ENCODE assay signal across 21 mouse cellular contexts in genomic region chr4:57829131-57829530, GRCm38 (mm10).
A peak's percentile ranks its signal among the peaks of the same experiment; 100 is the strongest.
DNase-seq lines count a peak whose midpoint lies in the region; ATAC-seq lines count a peak whose summit lies in the region.
"Had no signal": no experiment of that assay in that cellular context is flagged by ENCODE, and none has a peak within 500 bp of the region (broad histone marks: within the 10 kb centered on the region; RNA-seq: fewer than 3 reads in every experiment).

No protein-coding gene starts in this region.

- no peak overlapping the region for H3K9ac ChIP-seq in heart, embryonic 13.5 days
- no peak overlapping the region for H3K9ac ChIP-seq in heart, embryonic 12.5 days
- H3K9ac ChIP-seq in hindbrain, embryonic 12.5 days = no peak overlapping the region
- H3K9ac ChIP-seq: embryonic facial prominence, embryonic 12.5 days; hindbrain, embryonic 14.5 days; intestine, embryonic 15.5 days had no signal

- no peaks in the 10 kb centered on the region for H3K9me3 ChIP-seq in heart, embryonic 13.5 days
- no peaks in the 10 kb centered on the region for H3K9me3 ChIP-seq in heart, embryonic 12.5 days (replicated peaks)
- no peaks in the 10 kb centered on the region for H3K9me3 ChIP-seq in hindbrain, embryonic 10.5 days
- H3K9me3 ChIP-seq in hindbrain, embryonic 12.5 days (replicated peaks) = no peaks in the 10 kb centered on the region
- H3K9me3 ChIP-seq: embryonic facial prominence, embryonic 12.5 days; intestine, embryonic 15.5 days had no signal

- ATAC-seq in heart, embryonic 13.5 days (ENCODE audit: extremely low read depth, insufficient number of reproducible peaks, low FRiP score, low TSS enrichment) = no peak
- ATAC-seq in heart, embryonic 12.5 days (ENCODE audit: insufficient number of reproducible peaks, low FRiP score) = no peak
- ATAC-seq in hindbrain, embryonic 12.5 days (ENCODE audit: low FRiP score) = no peak
- ATAC-seq: activated CD4-positive, CD25-positive, alpha-beta regulatory T cell, adult 4 months; forebrain, embryonic 16.5 days; intestine, embryonic 15.5 days; Patski had no signal

- H3K36me3 ChIP-seq in heart, embryonic 13.5 days = peaks cover 10% of the 10 kb centered on the region; the same call in 1 of the 2 replicates
- H3K36me3 ChIP-seq in heart, embryonic 12.5 days = peaks cover 8% of the 10 kb centered on the region
- no peaks in the 10 kb centered on the region for H3K36me3 ChIP-seq in hindbrain, embryonic 10.5 days
- no peaks in the 10 kb centered on the region for H3K36me3 ChIP-seq in hindbrain, embryonic 12.5 days
- H3K36me3 ChIP-seq: embryonic facial prominence, embryonic 12.5 days; intestine, embryonic 15.5 days had no signal

- no peak overlapping the region for H3K4me3 ChIP-seq in heart, embryonic 13.5 days
- H3K4me3 ChIP-seq in heart, embryonic 12.5 days = no peak overlapping the region
- H3K4me3 ChIP-seq in hindbrain, embryonic 10.5 days = no peak overlapping the region
- no peak overlapping the region for H3K4me3 ChIP-seq in hindbrain, embryonic 12.5 days
- H3K4me3 ChIP-seq: embryonic facial prominence, embryonic 12.5 days; intestine, embryonic 15.5 days had no signal

- no peak for DNase-seq in hindbrain, embryonic 10.5 days (ENCODE audit: low spot score)
- peak; percentile 32 for DNase-seq in lung, postnatal 10 days
- peak; percentile 53 for DNase-seq in yolk sac, embryonic 10.5 days (ENCODE audit: low spot score)
- DNase-seq in thymus, postnatal 25 days = no peak
- DNase-seq: adrenal gland, postnatal 14 days; cerebellum, adult 11-12 months; cerebellum, adult 9-10 months; cerebellum, postnatal 25 days; gastrocnemius, postnatal 10 days; heart, postnatal 4 days had no signal

- peaks cover 86% of the 10 kb centered on the region for H3K4me1 ChIP-seq in heart, embryonic 13.5 days
- peaks cover 84% of the 10 kb centered on the region for H3K4me1 ChIP-seq in heart, embryonic 12.5 days (replicated peaks)
- peaks cover 81% of the 10 kb centered on the region for H3K4me1 ChIP-seq in hindbrain, embryonic 10.5 days (replicated peaks)
- peaks cover 40% of the 10 kb centered on the region for H3K4me1 ChIP-seq in hindbrain, embryonic 12.5 days

- 47% methylated on average over 9 of the region's 9 CpGs for WGBS in heart, embryonic 13.5 days
- 52% methylated on average over 9 of the region's 9 CpGs for WGBS in heart, embryonic 12.5 days
- 80% methylated on average over 9 of the region's 9 CpGs for WGBS in hindbrain, embryonic 10.5 days
- 79% methylated on average over 9 of the region's 9 CpGs for WGBS in hindbrain, embryonic 12.5 days

- no peaks in the 10 kb centered on the region for H3K27me3 ChIP-seq in heart, embryonic 13.5 days (replicated peaks)
- H3K27me3 ChIP-seq in heart, embryonic 12.5 days (replicated peaks) = no peaks in the 10 kb centered on the region
- peaks cover 13% of the 10 kb centered on the region for H3K27me3 ChIP-seq in hindbrain, embryonic 10.5 days (ENCODE audit: insufficient read depth, poor library complexity, severe bottlenecking)
- H3K27me3 ChIP-seq in hindbrain, embryonic 12.5 days = no peaks in the 10 kb centered on the region
- H3K27me3 ChIP-seq: CH12.LX; embryonic facial prominence, embryonic 12.5 days; intestine, embryonic 15.5 days; Patski had no signal

- H3K27ac ChIP-seq in heart, embryonic 13.5 days (replicated peaks) = peak overlapping the region; percentile 45
- no peak overlapping the region for H3K27ac ChIP-seq in heart, embryonic 12.5 days (ENCODE audit: poor library complexity, severe bottlenecking)
- peak overlapping the region; percentile 4; the same call in 1 of the 2 replicates for H3K27ac ChIP-seq in hindbrain, embryonic 10.5 days
- H3K27ac ChIP-seq in hindbrain, embryonic 12.5 days = no peak overlapping the region; the same call in 1 of the 2 replicates
- H3K27ac ChIP-seq: embryonic facial prominence, embryonic 12.5 days; hindbrain, embryonic 14.5 days; intestine, embryonic 15.5 days had no signal

- H3K4me2 ChIP-seq in heart, embryonic 13.5 days = no peak overlapping the region
- H3K4me2 ChIP-seq in heart, embryonic 12.5 days = no peak overlapping the region
- no peak overlapping the region for H3K4me2 ChIP-seq in hindbrain, embryonic 12.5 days (replicated peaks)
- H3K4me2 ChIP-seq: embryonic facial prominence, embryonic 12.5 days; heart, embryonic 11.5 days; hindbrain, embryonic 14.5 days; intestine, embryonic 15.5 days had no signal

Comparison
In these comparisons a context has a peak if more than half of its experiments do, and no peak if none do; other contexts are left out.
1. H3K27ac ChIP-seq: peak in heart, embryonic 13.5 days (single experiment) and hindbrain, embryonic 10.5 days (single experiment); none in heart, embryonic 12.5 days (single experiment) and hindbrain, embryonic 12.5 days (single experiment).
2. DNase-seq: peak in lung, postnatal 10 days (single experiment) and yolk sac, embryonic 10.5 days (single experiment); none in hindbrain, embryonic 10.5 days (single experiment) and thymus, postnatal 25 days (single experiment).